Mouse (Mus musculus) ES-Bruce4 (cell line): ENCODE results near the gene Tlr2.

ENCODE experiments used
- CTCF ChIP-seq: IDR thresholded peaks from one replicate; pipeline ENCODE4 v1.8.1; 2011; ENCODE audit warnings: low read depth, low read length
- POLR2A ChIP-seq: IDR thresholded peaks from one replicate; pipeline ENCODE4 v1.8.1; 2011; ENCODE audit warnings: low read length; ENCODE audit not compliant: insufficient read depth

DNA sequence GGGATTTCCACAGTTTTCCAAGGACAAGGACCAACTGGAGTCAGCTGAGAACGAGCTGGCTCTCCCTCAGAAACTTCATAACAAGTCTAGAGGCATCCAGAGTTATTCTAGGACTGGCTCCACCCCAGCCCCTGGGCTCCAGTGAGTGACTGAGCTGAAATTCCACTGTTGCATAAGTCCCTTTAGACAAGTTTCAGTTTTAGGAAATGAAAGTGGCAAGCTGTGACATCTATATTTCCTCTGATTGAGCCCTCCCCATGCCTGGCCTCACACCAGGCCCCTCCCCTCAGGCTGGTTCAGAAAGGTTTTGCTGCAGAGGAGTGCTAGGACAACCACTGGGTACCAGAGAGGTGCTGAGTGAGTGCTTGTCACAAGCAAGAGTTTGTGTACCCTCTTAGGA, 21.4 kb upstream of the Tlr2 start:
- no peak for TF ChIP-seq CTCF
- no peak for TF ChIP-seq POLR2A
